Mouse (Mus musculus): Measurements from ENCODE around the gene Mta1. TPM values are rescaled to one million over a fixed set of nuclear protein-coding genes. Genes with fewer than 3 reads are reported as not detected.

Mta1 gene
- polyA plus RNA-seq, 1 experiment = 43.0 TPM

- no peak for TF ChIP-seq POLR2A (IDR thresholded peaks at IDR 0.05; ENCODE audit: borderline replicate concordance, low read depth, low read length)
- TF ChIP-seq CTCF (IDR thresholded peaks at IDR 0.05; ENCODE audit: low read depth, low read length) = no peak
- Histone ChIP-seq H3K27ac (ENCODE audit: insufficient read depth, low read depth, low read length) (no peak overlapping the region), H3K4me1 (ENCODE audit: control insufficient read depth, insufficient read depth, low read length) (no peaks in the 10 kb centered on the region), H3K4me3 (ENCODE audit: insufficient read depth, low read length) (no peak overlapping the region)
Measured at GRCm38 (mm10) chr12:113090053-113090452, 8.0 kb upstream of the Mta1 start.

GRCm38 (mm10) chr12:113097040-113097439 lies 1.0 kb upstream of the Mta1 start:
- no peak for TF ChIP-seq POLR2A (IDR thresholded peaks at IDR 0.05; ENCODE audit: borderline replicate concordance, low read depth, low read length)
- no peak for TF ChIP-seq CTCF (IDR thresholded peaks at IDR 0.05; ENCODE audit: low read depth, low read length)
- peaks cover 11% of the 10 kb centered on the region for H3K4me1 ChIP-seq (ENCODE audit: control insufficient read depth, insufficient read depth, low read length)
- no peak overlapping the region for H3K4me3 ChIP-seq (ENCODE audit: insufficient read depth, low read length)
- H3K27ac ChIP-seq (ENCODE audit: insufficient read depth, low read depth, low read length) = no peak overlapping the region

GRCm38 (mm10) chr12:113098530-113099151 lies 563 bp downstream of the Mta1 start:
- peaks cover 14% of the 10 kb centered on the region for H3K4me1 ChIP-seq (ENCODE audit: control insufficient read depth, insufficient read depth, low read length)
- no peak overlapping the region for H3K27ac ChIP-seq (ENCODE audit: insufficient read depth, low read depth, low read length)
- TF ChIP-seq POLR2A (IDR thresholded peaks at IDR 0.05; ENCODE audit: borderline replicate concordance, low read depth, low read length) = no peak
- TF ChIP-seq CTCF (IDR thresholded peaks at IDR 0.05; ENCODE audit: low read depth, low read length) = no peak
- H3K4me3 ChIP-seq (ENCODE audit: insufficient read depth, low read length) = peak overlapping the region; percentile 78

- peaks cover 14% of the 10 kb centered on the region for H3K4me1 ChIP-seq (ENCODE audit: control insufficient read depth, insufficient read depth, low read length)
- no peak for TF ChIP-seq CTCF (IDR thresholded peaks at IDR 0.05; ENCODE audit: low read depth, low read length)
- no peak for TF ChIP-seq POLR2A (IDR thresholded peaks at IDR 0.05; ENCODE audit: borderline replicate concordance, low read depth, low read length)
- H3K4me3 ChIP-seq (ENCODE audit: insufficient read depth, low read length) = peak overlapping the region; percentile 78
- H3K27ac ChIP-seq (ENCODE audit: insufficient read depth, low read depth, low read length) = no peak overlapping the region
Measured at GRCm38 (mm10) chr12:113099470-113100237, 1.6 kb downstream of the Mta1 start.

- TF ChIP-seq POLR2A (IDR thresholded peaks at IDR 0.05; ENCODE audit: borderline replicate concordance, low read depth, low read length) (no peak), CTCF (IDR thresholded peaks at IDR 0.05; ENCODE audit: low read depth, low read length) (no peak)
- no peak overlapping the region for H3K4me3 ChIP-seq (ENCODE audit: insufficient read depth, low read length)
- no peak overlapping the region for H3K27ac ChIP-seq (ENCODE audit: insufficient read depth, low read depth, low read length)
- peaks cover 14% of the 10 kb centered on the region for H3K4me1 ChIP-seq (ENCODE audit: control insufficient read depth, insufficient read depth, low read length)
Measured at GRCm38 (mm10) chr12:113100448-113101076, 2.5 kb downstream of the Mta1 start.

GRCm38 (mm10) chr12:113101251-113101960 lies 3.3 kb downstream of the Mta1 start:
- H3K4me1 ChIP-seq (ENCODE audit: control insufficient read depth, insufficient read depth, low read length) = peaks cover 15% of the 10 kb centered on the region
- TF ChIP-seq POLR2A (IDR thresholded peaks at IDR 0.05; ENCODE audit: borderline replicate concordance, low read depth, low read length) (no peak), CTCF (IDR thresholded peaks at IDR 0.05; ENCODE audit: low read depth, low read length) (no peak)
- H3K27ac ChIP-seq (ENCODE audit: insufficient read depth, low read depth, low read length) = no peak overlapping the region
- H3K4me3 ChIP-seq (ENCODE audit: insufficient read depth, low read length) = no peak overlapping the region

- H3K4me1 ChIP-seq (ENCODE audit: control insufficient read depth, insufficient read depth, low read length) = peaks cover 15% of the 10 kb centered on the region
- no peak overlapping the region for H3K27ac ChIP-seq (ENCODE audit: insufficient read depth, low read depth, low read length)
- TF ChIP-seq CTCF (IDR thresholded peaks at IDR 0.05; ENCODE audit: low read depth, low read length) (no peak), POLR2A (IDR thresholded peaks at IDR 0.05; ENCODE audit: borderline replicate concordance, low read depth, low read length) (no peak)
- H3K4me3 ChIP-seq (ENCODE audit: insufficient read depth, low read length) = no peak overlapping the region
Measured at GRCm38 (mm10) chr12:113102461-113102860, 4.4 kb downstream of the Mta1 start.

- TF ChIP-seq CTCF (IDR thresholded peaks at IDR 0.05; ENCODE audit: low read depth, low read length) (no peak), POLR2A (IDR thresholded peaks at IDR 0.05; ENCODE audit: borderline replicate concordance, low read depth, low read length) (no peak)
- peaks cover 13% of the 10 kb centered on the region for H3K4me1 ChIP-seq (ENCODE audit: control insufficient read depth, insufficient read depth, low read length)
- no peak overlapping the region for H3K27ac ChIP-seq (ENCODE audit: insufficient read depth, low read depth, low read length)
- H3K4me3 ChIP-seq (ENCODE audit: insufficient read depth, low read length) = no peak overlapping the region
Measured at GRCm38 (mm10) chr12:113103846-113104451, 5.9 kb downstream of the Mta1 start.

- Histone ChIP-seq H3K4me3 (ENCODE audit: insufficient read depth, low read length) (no peak overlapping the region), H3K4me1 (ENCODE audit: control insufficient read depth, insufficient read depth, low read length) (peaks cover 5% of the 10 kb centered on the region; the same call in 1 of the 2 replicates), H3K27ac (ENCODE audit: insufficient read depth, low read depth, low read length) (no peak overlapping the region)
- no peak for TF ChIP-seq POLR2A (IDR thresholded peaks at IDR 0.05; ENCODE audit: borderline replicate concordance, low read depth, low read length)
- TF ChIP-seq CTCF (IDR thresholded peaks at IDR 0.05; ENCODE audit: low read depth, low read length) = no peak
Measured at GRCm38 (mm10) chr12:113106386-113106785, 8.3 kb downstream of the Mta1 start.

Measured in bone marrow macrophage, adult 2 months (primary cell).